ENCODE assay signal across 11 mouse cellular contexts in genomic region chr11:99035350-99035749, GRCm38 (mm10). TPM values are rescaled to one million over a fixed set of nuclear protein-coding genes. Genes with fewer than 3 reads are reported as not detected.
DNase-seq lines count a peak whose midpoint lies in the region; ATAC-seq and TF ChIP-seq lines count a peak whose summit lies in the region.
"Had no signal": no experiment of that assay in that cellular context is flagged by ENCODE, and none has a peak within 500 bp of the region (broad histone marks: within the 10 kb centered on the region; RNA-seq: fewer than 3 reads in every experiment).

No protein-coding gene starts in this region.

- peaks cover under 1% of the 10 kb centered on the region for H3K4me1 ChIP-seq in heart, adult 2 months (ENCODE audit: control insufficient read depth, insufficient read depth, low read length)
- peaks cover 15% of the 10 kb centered on the region for H3K4me1 ChIP-seq in midbrain, embryonic 10.5 days
- peaks cover 3% of the 10 kb centered on the region for H3K4me1 ChIP-seq in midbrain, embryonic 13.5 days (replicated peaks)

- intact Hi-C loops in heart, adult 2 months (cut with DNase I) = loop anchor here (5.0 kb wide), 1 partner anchor 58 kb away; no protein-coding TSS in a partner anchor

- peak; percentile 59 for TF ChIP-seq CTCF in heart, adult 2 months (IDR thresholded peaks at IDR 0.05)

- no peak for TF ChIP-seq EP300 in heart, adult 2 months (IDR thresholded peaks at IDR 0.05; ENCODE audit: insufficient read depth, low read depth, low read length)

- no peaks in the 10 kb centered on the region for H3K79me2 ChIP-seq in heart, adult 2 months (replicated peaks; ENCODE audit: control insufficient read depth, insufficient read depth, low read length)

- no peak overlapping the region for H3K4me3 ChIP-seq in heart, adult 2 months
- H3K4me3 ChIP-seq in midbrain, embryonic 10.5 days = no peak overlapping the region
- H3K4me3 ChIP-seq in midbrain, embryonic 13.5 days (replicated peaks) = no peak overlapping the region
- H3K4me3 ChIP-seq: limb, embryonic 13.5 days; neural tube, embryonic 15.5 days had no signal

- H3K27ac ChIP-seq in heart, adult 2 months = no peak overlapping the region
- H3K27ac ChIP-seq in midbrain, embryonic 10.5 days (replicated peaks) = 0 out of 2 replicates have a peak overlapping the region, but pooled peaks have one; percentile 33
- H3K27ac ChIP-seq in midbrain, embryonic 13.5 days = no peak overlapping the region
- H3K27ac ChIP-seq: limb, embryonic 13.5 days; neural tube, embryonic 15.5 days had no signal

- H3K9ac ChIP-seq in heart, adult 2 months (ENCODE audit: low read depth, low read length) = no peak overlapping the region
- no peak overlapping the region for H3K9ac ChIP-seq in midbrain, embryonic 13.5 days (replicated peaks)
- H3K9ac ChIP-seq: limb, embryonic 13.5 days; neural tube, embryonic 15.5 days had no signal

- H3K9me3 ChIP-seq in midbrain, embryonic 10.5 days (replicated peaks) = no peaks in the 10 kb centered on the region
- H3K9me3 ChIP-seq in midbrain, embryonic 13.5 days = no peaks in the 10 kb centered on the region
- H3K9me3 ChIP-seq: limb, embryonic 13.5 days; neural tube, embryonic 15.5 days had no signal

- H3K4me2 ChIP-seq in midbrain, embryonic 13.5 days (replicated peaks) = no peak overlapping the region
- H3K4me2 ChIP-seq: limb, embryonic 13.5 days; neural tube, embryonic 15.5 days had no signal

- DNase-seq in heart, adult 2 months = no peak
- no peak for DNase-seq in heart, adult 18-20 months
- DNase-seq in midbrain, embryonic 10.5 days (ENCODE audit: low spot score) = no peak
- peak; percentile 72 for DNase-seq in adipocyte (ENCODE audit: low spot score)
- peak; percentile 43 for DNase-seq in retina, postnatal 1 day
- DNase-seq in cerebellum, postnatal 25 days = no peak
- no peak for DNase-seq in urinary bladder, postnatal 14 days (ENCODE audit: low spot score)

- WGBS in heart, adult 2 months = 76% methylated on average over 4 of the region's 4 CpGs
- 71% methylated on average over 4 of the region's 4 CpGs for WGBS in midbrain, embryonic 10.5 days
- 78% methylated on average over 4 of the region's 4 CpGs for WGBS in midbrain, embryonic 13.5 days

- no peaks in the 10 kb centered on the region for H3K27me3 ChIP-seq in heart, adult 2 months (ENCODE audit: control insufficient read depth, insufficient read depth, low read length)
- peaks cover 6% of the 10 kb centered on the region; the same call in 1 of the 2 replicates for H3K27me3 ChIP-seq in midbrain, embryonic 10.5 days (ENCODE audit: low read depth, poor library complexity, severe bottlenecking)
- H3K27me3 ChIP-seq in midbrain, embryonic 13.5 days = no peaks in the 10 kb centered on the region
- H3K27me3 ChIP-seq: limb, embryonic 13.5 days; neural tube, embryonic 15.5 days had no signal

- TF ChIP-seq POLR2A in heart, adult 2 months (IDR thresholded peaks at IDR 0.05; ENCODE audit: insufficient read depth, low read depth, low read length) = no peak

- no peak for ATAC-seq in midbrain, embryonic 13.5 days
- ATAC-seq: inflammation-experienced regulatory T-cells, adult 6 months had no signal

- H3K36me3 ChIP-seq in heart, adult 2 months (ENCODE audit: control insufficient read depth, insufficient read depth, low read length) = no peaks in the 10 kb centered on the region
- no peaks in the 10 kb centered on the region for H3K36me3 ChIP-seq in midbrain, embryonic 10.5 days
- no peaks in the 10 kb centered on the region for H3K36me3 ChIP-seq in midbrain, embryonic 13.5 days
- H3K36me3 ChIP-seq: limb, embryonic 13.5 days; neural tube, embryonic 15.5 days had no signal

RNA-seq across cellular contexts. Expression of gene Igfbp4, which starts 5.7 kb away (rescaled TPM):
- 10 to 100 TPM; 81.8 to 84.2 TPM for total RNA-seq in heart, adult 2 months (2021)
- 163 and 216 TPM in 2 replicates for polyA plus RNA-seq in heart, adult 2 months (2012; rRNA removed)
- total RNA-seq in heart, adult 18-20 months (2021) = 10 to 100 TPM; 82.2 to 94.0 TPM
- polyA plus RNA-seq in midbrain, embryonic 10.5 days (2016; fragmentation: Nextera tagmentation; extraction: Ambion mirVana) = 290 and 322 TPM in 2 replicates
- 120 and 125 TPM in 2 replicates for polyA plus RNA-seq in midbrain, embryonic 13.5 days (2015; fragmentation: Nextera tagmentation; extraction: Ambion mirVana)

RNA-seq across cellular contexts. Expression of gene Top2a, which starts 11.4 kb away (rescaled TPM):
- 1 to 10 TPM; 1.4 to 2.3 TPM for total RNA-seq in heart, adult 2 months (2021)
- 0.27 and 0.56 TPM in 2 replicates for polyA plus RNA-seq in heart, adult 2 months (2012; rRNA removed)
- 1 to 10 TPM; 1.5 to 1.8 TPM for total RNA-seq in heart, adult 18-20 months (2021)
- polyA plus RNA-seq in midbrain, embryonic 10.5 days (2016; fragmentation: Nextera tagmentation; extraction: Ambion mirVana) = 357 and 364 TPM in 2 replicates
- polyA plus RNA-seq in midbrain, embryonic 13.5 days (2015; fragmentation: Nextera tagmentation; extraction: Ambion mirVana) = 118 and 125 TPM in 2 replicates

RNA-seq across cellular contexts. Expression of gene Gjd3, which starts 52.5 kb away (rescaled TPM):
- under 1 TPM; 0.27 to 0.31 TPM for total RNA-seq in heart, adult 2 months (2021)
- polyA plus RNA-seq in heart, adult 2 months (2012; rRNA removed) = 0.94 and 1.6 TPM in 2 replicates
- under 1 TPM; 0.36 to 0.45 TPM for total RNA-seq in heart, adult 18-20 months (2021)
- polyA plus RNA-seq in midbrain, embryonic 10.5 days (2016; fragmentation: Nextera tagmentation; extraction: Ambion mirVana) = 0.16 TPM in 1 of 2 replicates, not detected in the other
- 0.58 and 0.99 TPM in 2 replicates for polyA plus RNA-seq in midbrain, embryonic 13.5 days (2015; fragmentation: Nextera tagmentation; extraction: Ambion mirVana)
- polyA plus RNA-seq: inflammation-experienced regulatory T-cells, adult 6 months had no signal

RNA-seq across cellular contexts. Expression of gene Tns4, which starts 53.8 kb away (rescaled TPM):
- under 1 TPM; 0.16 to 0.23 TPM for total RNA-seq in heart, adult 2 months (2021)
- polyA plus RNA-seq in heart, adult 2 months (2012; rRNA removed) = 0.49 and 1.1 TPM in 2 replicates
- under 1 TPM; 0.07 to 0.18 TPM for total RNA-seq in heart, adult 18-20 months (2021)
- polyA plus RNA-seq in midbrain, embryonic 10.5 days (2016; fragmentation: Nextera tagmentation; extraction: Ambion mirVana) = 0.55 and 0.84 TPM in 2 replicates
- 0.10 and 0.16 TPM in 2 replicates for polyA plus RNA-seq in midbrain, embryonic 13.5 days (2015; fragmentation: Nextera tagmentation; extraction: Ambion mirVana)

Comparison
In these comparisons a context has a peak if more than half of its experiments do, and no peak if none do; other contexts are left out.
1. DNase-seq: peak in adipocyte (single experiment) and retina, postnatal 1 day (single experiment); none in heart, adult 2 months (0 of 2), heart, adult 18-20 months (0 of 2), midbrain, embryonic 10.5 days (single experiment), cerebellum, postnatal 25 days (0 of 2) and urinary bladder, postnatal 14 days (single experiment).
2. RNA of gene Top2a, which starts 11.4 kb away (polyA plus RNA-seq): 357 to 364 TPM in midbrain, embryonic 10.5 days and 118 to 125 TPM in midbrain, embryonic 13.5 days; 0.27 to 0.56 TPM in heart, adult 2 months; every median in the first group is over 10 times any median in the second.